In genomic region chr2:152080685-152081541, GRCm38 (mm10) we compare ENCODE assay signal across 10 mouse cellular contexts. TPM values are rescaled to one million over a fixed set of nuclear protein-coding genes. Genes with fewer than 3 reads are reported as not detected.
A peak's percentile ranks its signal among the peaks of the same experiment; 100 is the strongest.
DNase-seq lines count a peak whose midpoint lies in the region; ATAC-seq lines count a peak whose summit lies in the region.
"Had no signal": no experiment of that assay in that cellular context is flagged by ENCODE, and none has a peak within 500 bp of the region (broad histone marks: within the 10 kb centered on the region; RNA-seq: fewer than 3 reads in every experiment).

Gene Scrt2, plus strand, starts transcription at chr2:152081529.

- DNase-seq in kidney, adult 11 months = no peak
- peak; percentile 55 for DNase-seq in brain, embryonic 18.5 days (ENCODE audit: low read depth, low spot score)
- no peak for DNase-seq in layer of hippocampus, postnatal 14 days (ENCODE audit: low spot score in 2 of 2)
- no peak for DNase-seq in ovary, postnatal 36 days (ENCODE audit: low spot score)
- DNase-seq in frontal cortex, postnatal 36 days (ENCODE audit: low spot score in 2 of 2) = no peak

- peak within 1 kb of the TSS; percentile 40 for H3K4me3 ChIP-seq in kidney, embryonic 15.5 days (replicated peaks)
- peak within 1 kb of the TSS; percentile 38 for H3K4me3 ChIP-seq in heart, embryonic 11.5 days (ENCODE audit: low read depth, low read length)
- peak within 1 kb of the TSS; percentile 94 for H3K4me3 ChIP-seq in midbrain, embryonic 13.5 days (replicated peaks)

- H3K36me3 ChIP-seq in kidney, embryonic 15.5 days = no peaks in the 10 kb centered on the region
- H3K36me3 ChIP-seq in heart, embryonic 11.5 days (ENCODE audit: control insufficient read depth, insufficient read depth, low read length) = no peaks in the 10 kb centered on the region
- peaks cover 9% of the 10 kb centered on the region for H3K36me3 ChIP-seq in midbrain, embryonic 13.5 days

- H3K27ac ChIP-seq in kidney, embryonic 15.5 days = no peak within 1 kb of the TSS
- H3K27ac ChIP-seq in heart, embryonic 11.5 days (ENCODE audit: low read depth, low read length) = no peak within 1 kb of the TSS
- H3K27ac ChIP-seq in midbrain, embryonic 13.5 days = peak within 1 kb of the TSS; percentile 98

- no peak; the same call in 1 of the 2 replicates for ATAC-seq in kidney, embryonic 15.5 days (replicated peaks; ENCODE audit: low FRiP score)
- no peak for ATAC-seq in heart, embryonic 11.5 days (replicated peaks; ENCODE audit: insufficient number of reproducible peaks, low FRiP score, low TSS enrichment)
- ATAC-seq in midbrain, embryonic 13.5 days = peak; percentile 71

- WGBS in kidney, embryonic 15.5 days = 1% methylated on average over 24 of the region's 24 CpGs
- WGBS in heart, embryonic 11.5 days (ENCODE audit: insufficient replicate concordance) = 0% methylated on average over 24 of the region's 24 CpGs
- WGBS in midbrain, embryonic 13.5 days = 0% methylated on average over 24 of the region's 24 CpGs

- peaks cover 16% of the 10 kb centered on the region for H3K4me1 ChIP-seq in kidney, embryonic 15.5 days
- peaks cover 8% of the 10 kb centered on the region; the same call in 1 of the 2 replicates for H3K4me1 ChIP-seq in heart, embryonic 11.5 days (ENCODE audit: control insufficient read depth, insufficient read depth, low read length)
- peaks cover 64% of the 10 kb centered on the region for H3K4me1 ChIP-seq in midbrain, embryonic 13.5 days (replicated peaks)

- H3K9ac ChIP-seq in kidney, embryonic 15.5 days = no peak within 1 kb of the TSS
- no peak within 1 kb of the TSS for H3K9ac ChIP-seq in heart, embryonic 11.5 days (ENCODE audit: low read depth, low read length)
- H3K9ac ChIP-seq in midbrain, embryonic 13.5 days (replicated peaks) = peak within 1 kb of the TSS; percentile 98

- peak within 1 kb of the TSS; percentile 74 for H3K4me2 ChIP-seq in kidney, embryonic 15.5 days
- peak within 1 kb of the TSS; percentile 71 for H3K4me2 ChIP-seq in heart, embryonic 11.5 days
- peak within 1 kb of the TSS; percentile 88 for H3K4me2 ChIP-seq in midbrain, embryonic 13.5 days (replicated peaks)

- H3K27me3 ChIP-seq in kidney, embryonic 15.5 days = peaks cover 95% of the 10 kb centered on the region
- peaks cover 77% of the 10 kb centered on the region for H3K27me3 ChIP-seq in heart, embryonic 11.5 days (ENCODE audit: control insufficient read depth, insufficient read depth, low read length)
- peaks cover 3% of the 10 kb centered on the region; the same call in 1 of the 2 replicates for H3K27me3 ChIP-seq in midbrain, embryonic 13.5 days

- H3K9me3 ChIP-seq in kidney, embryonic 15.5 days (replicated peaks) = no peaks in the 10 kb centered on the region
- H3K9me3 ChIP-seq in heart, embryonic 11.5 days (replicated peaks; ENCODE audit: control insufficient read depth, low read length) = no peaks in the 10 kb centered on the region
- no peaks in the 10 kb centered on the region for H3K9me3 ChIP-seq in midbrain, embryonic 13.5 days

RNA-seq across cellular contexts. Expression of gene Scrt2, which starts in this region (rescaled TPM):
- 0.04 and 0.05 TPM in 2 replicates for polyA plus RNA-seq in kidney, embryonic 15.5 days (2015; fragmentation: Nextera tagmentation; extraction: Ambion mirVana)
- polyA plus RNA-seq in heart, embryonic 11.5 days (2014; fragmentation: Nextera tagmentation; extraction: Ambion mirVana) = 0.06 and 0.11 TPM in 2 replicates
- total RNA-seq in layer of hippocampus, postnatal 14 days (2021) = 10 to 100 TPM; 25.6 to 27.7 TPM
- polyA plus RNA-seq in midbrain, embryonic 13.5 days (2015; fragmentation: Nextera tagmentation; extraction: Ambion mirVana) = 16.3 and 20.0 TPM in 2 replicates
- total RNA-seq: heart, adult 18-20 months; MEL had no signal

Comparison
In these comparisons a context has a peak if more than half of its experiments do, and no peak if none do; other contexts are left out.
1. RNA of gene Scrt2 (polyA plus RNA-seq): 16.3 to 20.0 TPM in midbrain, embryonic 13.5 days; 0.06 to 0.11 TPM in heart, embryonic 11.5 days and 0.04 to 0.05 TPM in kidney, embryonic 15.5 days; every median in the first group is over 10 times any median in the second.
2. H3K4me3 ChIP-seq: peak in every context shown above with its lines; median percentile 94 in midbrain, embryonic 13.5 days; 40 in kidney, embryonic 15.5 days; 38 in heart, embryonic 11.5 days.
3. Peak in every context shown above with its lines, with median percentiles within 50 percentile points of each other: H3K4me2 ChIP-seq.